Mouse (Mus musculus): ENCODE results near the gene Fbln2.
A peak's percentile ranks its signal among the peaks of the same experiment; 100 is the strongest.

Fbln2 gene

DNA sequence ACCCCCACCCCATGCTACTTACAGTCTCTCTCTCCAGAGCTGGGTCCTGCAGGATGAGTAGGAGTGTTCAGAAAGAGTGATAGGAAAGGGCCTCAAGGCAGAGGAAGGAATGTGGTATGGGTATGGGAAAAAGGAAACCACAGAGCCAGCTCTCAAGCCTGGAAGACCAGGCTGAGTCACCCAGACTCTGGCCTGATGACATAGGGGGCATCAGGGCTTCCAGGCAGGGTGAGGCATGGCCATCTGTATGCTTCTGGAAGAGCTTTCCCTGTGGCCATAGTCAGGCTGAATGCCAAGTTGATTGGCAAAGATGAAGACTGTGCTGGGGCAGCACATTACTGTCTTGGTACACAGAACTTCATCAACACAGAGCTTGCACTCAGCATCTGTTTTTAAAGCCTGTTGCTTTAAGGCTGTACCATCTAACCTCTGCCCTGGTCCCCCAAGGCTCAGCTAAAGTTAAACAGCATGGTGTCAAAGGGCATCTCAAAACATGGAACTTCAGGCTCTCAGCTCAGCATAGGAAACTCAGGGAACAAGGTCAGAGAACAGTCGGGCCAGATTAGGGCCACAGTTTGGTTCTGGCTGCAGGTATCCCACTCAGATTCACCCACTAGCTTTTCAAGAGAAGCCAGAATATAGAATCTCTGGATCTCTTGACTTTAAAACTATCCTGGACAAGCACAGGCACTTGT is 19.3 kb upstream of the Fbln2 start:
- no peak for DNase-seq

- no peak for DNase-seq
Measured at GRCm38 (mm10) chr6:91198456-91198855, 13.8 kb upstream of the Fbln2 start.

DNA sequence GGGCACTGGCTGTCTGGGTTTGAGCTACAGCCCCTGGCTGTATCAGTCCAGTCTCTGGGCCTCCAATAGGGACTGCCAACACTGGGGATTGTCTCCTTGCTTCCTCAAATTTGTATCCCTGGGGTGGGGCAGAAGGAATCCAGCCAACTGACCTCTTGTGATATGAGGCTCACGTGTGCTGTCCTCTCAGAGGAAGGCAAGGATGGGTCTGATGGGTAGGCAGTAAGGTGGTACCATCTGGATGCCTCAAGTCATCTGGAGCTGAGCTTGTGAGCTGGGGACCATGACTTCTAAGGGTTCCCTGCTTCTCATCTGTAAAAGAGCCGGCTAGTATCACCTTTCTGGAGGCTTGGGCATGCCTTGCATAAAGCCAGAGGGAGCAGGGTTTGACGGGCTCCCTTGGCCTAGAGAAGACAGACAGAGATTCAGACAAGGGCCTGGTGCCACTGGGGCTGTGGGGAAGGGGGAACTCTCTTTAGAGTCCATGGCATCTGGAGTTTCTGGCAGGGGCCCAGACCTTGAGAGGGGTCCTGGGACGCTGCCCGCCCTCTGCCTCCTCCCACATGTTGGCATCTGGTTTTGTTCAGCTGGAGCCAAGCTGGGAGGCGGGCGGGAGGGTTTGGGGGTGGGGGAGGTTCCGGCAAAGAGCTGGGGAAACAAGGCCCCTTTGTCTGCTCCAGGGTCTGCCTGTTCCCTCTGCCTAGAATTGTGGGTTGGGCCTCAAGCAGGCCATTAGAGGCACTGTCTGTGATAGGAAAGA is 11.6 kb upstream of the Fbln2 start:
- DNase-seq: no peak

DNA sequence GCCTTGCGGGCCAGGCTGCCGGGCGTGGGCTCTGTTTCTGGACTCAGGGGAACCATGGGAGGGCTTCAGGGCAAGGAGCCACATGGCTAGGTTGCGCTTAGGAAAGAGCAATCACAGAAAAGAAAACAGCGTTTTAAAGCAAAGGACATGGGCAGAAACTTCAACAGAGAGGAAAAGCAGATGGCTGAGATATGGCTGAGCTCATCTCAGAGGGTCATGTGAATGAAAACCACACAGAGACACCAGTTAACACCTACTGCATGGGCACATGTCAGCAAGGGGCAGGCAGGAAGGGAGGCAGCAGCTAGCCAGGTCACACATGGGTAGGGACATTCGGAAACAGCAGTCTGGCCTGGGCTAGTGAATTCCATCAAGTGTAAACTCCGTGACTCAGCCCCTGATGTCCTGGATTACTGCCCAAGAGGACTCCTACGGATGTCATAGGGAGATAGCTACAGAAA is 10.3 kb upstream of the Fbln2 start:
- no peak for DNase-seq

GRCm38 (mm10) chr6:91202571-91202970 is 9.7 kb upstream of the Fbln2 start:
- DNase-seq: no peak

GRCm38 (mm10) chr6:91205346-91205745 is 6.9 kb upstream of the Fbln2 start:
- DNase-seq: no peak

DNA sequence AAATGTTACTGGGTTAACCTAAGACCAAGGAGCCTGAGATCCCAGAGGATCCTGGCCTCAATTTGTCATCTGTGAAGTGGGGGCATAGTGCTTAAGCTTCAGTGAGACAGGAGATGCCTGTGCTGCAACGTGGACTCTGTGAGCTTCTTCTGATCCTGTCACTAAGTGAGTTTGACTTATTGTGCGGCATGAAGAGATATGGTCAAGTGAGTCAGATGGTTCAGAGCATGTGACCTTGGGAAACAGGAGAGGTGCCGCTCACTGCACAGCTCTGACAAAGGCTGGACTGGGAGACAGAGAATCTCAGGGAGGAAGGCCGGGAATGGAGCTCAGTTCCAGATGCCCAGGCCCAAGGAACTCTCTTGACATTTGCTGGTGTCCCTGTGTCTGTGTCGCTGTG is 6.5 kb upstream of the Fbln2 start:
- no peak for DNase-seq

GRCm38 (mm10) chr6:91207491-91207890 is 4.8 kb upstream of the Fbln2 start:
- DNase-seq: no peak

DNA sequence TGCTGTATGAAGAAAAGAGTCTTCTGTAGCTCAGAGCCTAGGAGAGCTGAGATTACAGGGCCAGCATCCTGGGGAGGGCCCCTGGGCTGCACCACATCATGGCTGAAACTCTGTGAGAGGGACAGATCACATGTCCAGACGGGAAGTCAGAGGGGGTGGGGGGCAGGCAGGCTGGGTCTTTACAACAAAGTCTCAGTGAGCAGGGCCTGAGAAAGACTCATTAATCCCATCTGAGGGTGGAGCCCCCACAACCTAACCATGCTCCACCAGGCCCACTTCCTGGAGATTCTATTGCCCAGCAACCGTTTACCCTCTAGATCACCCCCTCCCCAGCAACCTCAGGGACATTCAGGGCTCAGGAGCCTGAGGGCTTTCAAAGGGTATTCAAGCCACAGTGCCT is 2.5 kb upstream of the Fbln2 start:
- no peak for DNase-seq

DNA sequence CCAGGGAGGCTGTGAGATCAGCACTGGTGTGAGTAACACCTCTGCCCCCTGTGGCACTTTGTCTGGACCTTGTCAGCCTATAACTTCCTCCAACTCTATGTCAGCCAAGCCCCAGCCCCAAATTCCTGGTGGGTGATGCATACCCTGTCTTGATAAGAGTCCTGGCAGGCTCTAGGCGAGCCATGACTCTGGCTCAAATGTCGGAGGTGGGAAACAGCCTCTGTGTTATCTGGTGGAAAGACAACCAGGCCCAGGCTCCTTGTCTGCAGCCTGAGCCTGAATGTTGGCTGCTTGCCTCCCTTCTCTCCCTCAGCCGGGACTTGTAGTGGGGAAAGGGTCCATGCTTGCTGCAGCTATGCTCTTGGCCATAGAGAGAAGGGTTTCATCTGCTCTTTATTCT is 1.4 kb upstream of the Fbln2 start:
- no peak for DNase-seq

DNA sequence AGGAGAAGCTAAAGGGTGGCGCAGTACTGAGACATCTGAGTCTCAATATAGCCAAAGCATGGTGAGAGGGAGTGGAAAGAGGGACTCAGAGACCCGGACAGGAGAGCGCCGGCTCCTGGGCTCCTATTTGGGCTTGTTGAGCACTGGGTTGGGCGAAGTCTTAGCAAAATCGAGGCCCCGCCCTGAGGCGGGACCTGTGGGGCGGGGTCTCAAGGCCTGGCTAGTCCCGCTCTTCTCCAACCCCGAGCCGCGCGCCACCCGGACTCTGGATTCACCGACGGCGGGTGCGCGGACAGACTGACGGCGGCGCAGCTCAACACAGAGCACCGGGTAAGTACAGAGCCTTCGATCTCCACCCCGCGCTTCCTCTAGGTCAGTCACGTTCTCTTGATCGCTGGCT is 316 bp downstream of the Fbln2 start:
- peak; percentile 5 to 20 for DNase-seq

DNA sequence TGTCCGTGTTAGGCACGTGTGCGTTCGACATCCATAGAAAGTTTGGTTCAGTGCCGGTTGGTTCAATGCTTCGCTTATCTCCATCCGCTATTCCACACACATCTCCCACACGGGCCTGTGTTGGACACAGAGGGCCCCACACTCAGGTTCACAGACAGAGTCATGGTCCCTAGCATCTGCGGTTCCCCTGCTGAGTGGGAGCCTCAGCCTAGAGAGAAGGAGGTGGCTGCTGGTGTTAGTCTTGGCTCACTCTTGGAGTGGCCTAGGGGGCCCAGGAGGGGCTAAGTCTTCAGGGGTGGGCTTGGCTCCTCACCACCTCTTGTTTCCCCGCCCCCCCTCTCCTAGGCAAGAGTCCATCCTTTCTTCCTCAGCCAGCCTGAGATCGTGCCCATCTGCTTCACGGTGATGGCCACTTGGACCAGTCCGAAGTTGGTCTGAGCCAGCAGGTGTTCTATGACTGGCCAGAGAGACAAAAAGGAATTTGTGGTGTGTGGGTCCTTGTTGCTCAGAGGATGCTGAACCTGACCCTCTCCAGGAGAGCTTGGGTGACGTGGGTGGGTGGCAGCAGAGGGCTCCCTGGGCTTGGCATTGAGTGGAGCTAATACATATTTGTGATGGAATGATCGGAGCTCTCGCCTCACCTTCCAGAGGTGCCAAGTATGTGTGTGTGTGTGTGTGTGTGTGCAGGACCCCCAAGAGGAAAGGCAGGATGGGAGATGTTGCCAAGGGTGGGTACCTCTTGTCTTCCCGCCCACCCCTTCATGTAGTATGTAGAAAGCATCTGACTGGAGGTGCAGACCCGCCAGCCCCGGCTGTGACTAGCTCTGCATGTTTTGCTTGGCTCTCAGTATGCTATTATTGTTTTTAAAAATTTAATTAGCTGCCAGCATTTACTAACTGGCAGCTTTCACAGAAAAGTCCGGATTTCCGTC is 1.3 kb downstream of the Fbln2 start:
- DNase-seq: no peak

DNA sequence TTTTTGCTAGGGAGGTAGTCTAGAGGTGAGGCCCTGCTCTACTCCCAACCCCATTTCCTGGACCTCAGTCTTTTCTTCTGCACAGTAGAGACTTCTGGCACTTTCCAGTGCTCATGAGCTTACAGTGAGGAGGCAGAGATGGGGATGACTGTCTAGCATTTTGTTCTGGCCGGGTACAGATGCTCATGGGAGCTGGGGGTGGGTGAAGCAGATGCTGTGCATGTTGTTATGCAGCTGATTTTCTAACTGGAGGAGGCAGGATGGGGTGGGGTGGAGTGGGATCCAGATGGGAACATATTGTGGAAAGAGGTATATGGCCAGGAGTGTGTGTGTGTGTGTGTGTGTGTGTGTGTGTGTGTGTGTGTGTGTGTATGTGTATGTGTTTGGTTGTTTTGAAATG is 3.2 kb downstream of the Fbln2 start:
- DNase-seq: no peak

DNA sequence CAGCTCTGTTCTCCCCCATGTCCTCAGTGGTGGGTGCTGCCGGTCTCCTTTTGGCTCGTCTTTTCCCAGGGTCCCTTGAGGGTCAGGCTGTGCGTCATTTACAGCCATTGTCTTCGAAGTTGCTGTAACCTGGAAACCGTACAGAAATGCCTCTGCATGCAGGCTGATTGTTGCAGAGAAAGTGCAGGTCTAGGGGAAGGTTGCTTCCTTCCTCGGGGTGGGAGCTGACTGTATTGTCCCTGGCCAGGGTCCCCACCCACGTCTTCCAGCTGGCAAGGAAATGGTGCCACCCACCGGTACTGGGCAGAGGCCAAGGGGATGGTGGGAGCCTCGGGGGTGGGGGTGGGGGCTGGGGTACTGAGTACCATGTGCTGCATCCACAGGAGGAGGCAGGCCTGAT is 6.2 kb downstream of the Fbln2 start:
- DNase-seq: no peak

DNA sequence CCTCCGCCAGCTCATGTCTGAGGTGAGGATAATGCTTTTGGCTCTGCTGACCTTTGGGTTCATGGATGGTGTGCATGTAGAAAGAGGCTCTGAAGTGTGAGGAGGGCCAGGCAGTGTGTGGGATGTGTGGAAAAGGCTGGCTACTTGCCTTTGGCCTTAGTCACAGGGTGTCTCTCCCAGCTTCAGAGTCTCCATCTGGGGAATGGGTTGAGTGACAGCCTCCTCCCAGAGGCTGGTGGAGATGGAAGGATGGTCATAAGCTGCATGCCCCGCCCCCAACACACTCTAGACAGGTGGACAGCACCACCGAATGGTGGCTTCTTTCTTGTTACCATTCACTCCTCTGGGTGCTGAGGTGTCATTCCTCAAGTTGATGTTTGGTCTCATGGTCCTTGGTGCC is 6.6 kb downstream of the Fbln2 start:
- no peak for DNase-seq

- DNase-seq: no peak
Measured at GRCm38 (mm10) chr6:91220062-91220461, 7.8 kb downstream of the Fbln2 start.

DNA sequence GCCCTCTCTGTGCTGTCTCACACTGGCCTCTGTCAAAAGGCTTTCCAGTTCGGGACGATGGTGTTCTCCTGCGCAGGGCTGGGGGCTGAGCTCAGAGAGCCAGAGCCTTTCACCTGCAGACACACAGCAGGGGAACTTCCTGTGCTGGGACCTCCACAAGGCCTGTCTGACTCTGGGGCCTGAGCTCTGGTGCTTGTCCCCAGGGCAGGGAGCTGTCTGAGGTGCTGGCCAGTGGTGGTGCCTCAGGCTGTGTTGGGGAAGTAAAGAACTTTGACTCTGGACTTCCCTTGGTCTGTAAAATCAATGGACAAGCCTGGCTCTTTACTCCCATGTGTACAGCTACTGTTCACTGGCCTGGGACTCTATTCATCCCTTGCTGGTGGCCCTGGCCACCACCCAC is 8.8 kb downstream of the Fbln2 start:
- DNase-seq: no peak

- no peak for DNase-seq
Measured at GRCm38 (mm10) chr6:91222694-91223346, 10.6 kb downstream of the Fbln2 start.

DNA sequence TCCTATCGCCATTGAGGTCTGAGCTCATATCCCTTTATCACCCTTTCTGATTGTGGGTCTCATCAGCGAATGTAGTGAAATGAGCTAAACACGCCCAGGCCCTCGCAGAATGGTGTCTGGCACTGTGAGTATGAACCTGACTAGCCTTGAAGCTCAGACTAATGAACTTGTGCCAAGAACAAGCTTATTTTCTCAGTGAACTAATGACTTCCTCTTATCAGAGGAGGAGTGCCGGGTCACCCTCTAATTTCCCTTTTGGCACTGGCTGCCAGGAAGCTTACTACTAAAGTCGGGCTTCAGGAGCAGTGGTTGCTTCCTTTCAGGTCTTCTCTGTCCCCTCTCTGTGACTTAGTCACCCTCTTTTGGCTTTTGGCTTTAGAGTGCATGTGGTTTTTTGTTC is 12.7 kb downstream of the Fbln2 start:
- no peak for DNase-seq

DNA sequence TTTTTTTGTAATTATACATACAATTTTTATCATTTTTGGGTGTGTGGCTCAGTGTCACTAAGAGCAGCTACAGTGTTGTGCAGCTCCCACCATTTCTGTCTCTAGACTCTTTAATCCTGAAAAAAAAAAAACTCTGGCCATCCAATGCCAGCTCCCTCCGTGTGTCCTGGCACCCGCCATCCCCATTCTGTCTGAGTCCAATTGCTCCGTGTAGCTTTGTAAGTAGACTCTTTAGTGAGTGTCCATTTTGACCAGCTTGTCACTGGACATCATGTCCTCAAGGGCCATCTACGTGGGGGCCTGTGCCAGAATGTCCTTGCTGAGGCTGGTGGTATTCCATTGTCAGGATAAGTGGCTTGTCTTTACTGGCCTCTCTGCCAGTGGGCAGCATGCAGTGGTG is 13.1 kb downstream of the Fbln2 start:
- no peak for DNase-seq

- DNase-seq: no peak
Measured at GRCm38 (mm10) chr6:91226058-91226457, 13.8 kb downstream of the Fbln2 start.

DNA sequence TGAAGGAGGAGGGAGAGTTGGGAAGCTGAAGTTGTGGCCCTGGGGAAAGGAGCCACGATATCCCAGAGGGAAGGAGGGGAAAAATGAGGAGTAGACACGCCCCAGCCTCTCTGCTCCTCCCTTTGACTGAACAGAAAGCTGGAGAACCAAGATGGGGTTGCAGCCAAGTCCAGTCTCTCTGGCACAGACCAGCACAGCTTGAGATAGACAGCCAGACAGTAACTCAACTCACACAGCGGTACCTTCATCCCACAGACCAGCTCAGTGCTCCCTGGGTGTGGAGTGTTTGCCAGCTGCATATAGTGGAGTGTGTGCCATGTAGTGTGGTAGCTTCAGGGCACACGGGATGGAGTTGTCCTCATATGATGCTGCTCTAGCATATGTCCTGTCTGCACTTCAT is 16.7 kb downstream of the Fbln2 start:
- DNase-seq: no peak

DNA sequence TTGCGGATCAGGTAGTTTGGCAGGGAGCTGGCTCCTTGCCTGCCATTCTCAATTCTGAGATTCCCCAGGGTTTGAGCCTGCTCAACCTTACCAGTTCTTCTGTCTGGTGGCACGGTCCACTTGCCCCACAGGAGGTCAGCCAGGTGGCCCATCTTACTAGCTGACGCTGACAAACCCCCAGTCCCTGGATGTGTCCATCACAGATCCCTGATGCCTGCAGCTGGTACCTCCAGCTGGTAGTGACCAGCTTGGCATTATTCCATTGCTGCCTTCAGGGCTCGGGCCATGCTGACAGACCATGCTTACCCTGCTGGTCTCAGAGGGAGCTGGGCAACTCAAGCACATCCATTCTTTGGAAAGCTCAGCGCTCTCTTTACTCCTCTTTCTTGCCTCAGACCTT is 18.7 kb downstream of the Fbln2 start:
- DNase-seq: no peak
